Mouse (Mus musculus) retina, embryonic 14.5 days (tissue): ENCODE measurements at regions not wholly inside any gene's neighbourhood (a gene's known extent, or its start where the extent isn't known, plus 50 kb on each side); places are given as distances from the start of the nearest gene placed in this dataset.
"Not testable (repeated sequence)": the region's sequence is repeated elsewhere in the genome, so short reads cannot be mapped to it uniquely, and the experiment has no call there.

Source experiments
- DNase-seq: peaks from one replicate; pipeline ENCODE4 v3.0.0-alpha.2; 2015; ENCODE audit warnings: low spot score

DNA sequence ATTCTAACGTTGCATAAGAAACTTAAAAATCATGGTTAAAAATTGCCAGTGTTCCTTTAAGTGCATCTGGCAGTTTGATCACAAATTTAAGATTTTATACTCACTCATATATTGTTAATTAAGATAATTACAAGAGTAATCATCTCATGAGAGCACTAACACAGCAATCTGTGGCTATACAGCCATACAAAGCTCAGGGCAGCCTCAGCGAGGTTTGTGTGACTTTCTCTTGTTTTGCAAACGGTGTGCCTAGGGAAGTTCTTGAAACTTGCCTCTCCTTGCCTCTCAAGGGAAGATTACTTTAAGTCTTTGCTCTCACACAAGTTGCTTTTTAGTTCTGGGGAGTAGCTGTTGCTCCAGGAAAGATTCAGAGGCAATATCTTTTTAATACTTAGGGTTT lies 58.1 kb upstream of the Slc1a4 start:
- no peak for DNase-seq

DNA sequence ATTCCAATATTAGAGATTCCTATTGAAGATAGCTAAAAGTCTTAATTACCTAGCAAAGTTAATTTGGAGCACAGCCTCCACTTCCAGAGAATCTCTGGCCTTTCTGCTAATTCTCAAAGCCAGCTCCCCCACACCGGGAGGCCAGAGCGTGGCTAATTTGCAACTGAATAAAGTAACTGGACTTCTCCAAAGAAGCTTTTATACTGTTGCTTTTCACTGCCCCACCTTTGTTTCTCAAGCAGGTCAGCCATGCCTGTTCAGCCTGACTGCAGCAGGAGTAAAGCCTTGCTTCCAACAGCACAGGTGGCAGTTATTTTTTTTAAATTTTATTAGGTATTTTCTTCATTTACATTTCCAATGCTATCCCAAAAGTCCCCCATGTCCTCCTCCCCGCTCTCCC lies 60.8 kb upstream of the Slc1a4 start:
- DNase-seq, result not testable (repeated sequence)

DNA sequence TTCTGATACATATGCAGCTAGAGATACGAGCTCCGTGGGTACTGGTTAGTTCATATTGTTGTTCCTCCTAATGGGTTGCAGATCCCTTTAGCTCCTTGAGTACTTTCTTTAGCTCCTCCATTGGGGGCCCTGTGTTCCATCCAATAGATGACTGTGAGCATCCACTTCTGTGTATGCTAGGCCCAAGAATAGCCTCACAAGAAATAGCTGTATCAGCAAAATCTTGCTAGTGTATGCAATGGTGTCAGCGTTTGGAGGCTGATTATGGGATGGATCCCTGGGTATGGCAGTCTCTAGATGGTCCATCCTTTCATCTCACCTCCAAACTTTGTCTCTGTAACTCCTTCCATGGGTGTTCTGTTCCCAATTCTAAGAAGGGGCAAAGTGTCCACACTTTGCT lies 61.3 kb upstream of the Slc1a4 start:
- not testable (repeated sequence) for DNase-seq

GRCm38 (mm10) chr11:20395848-20396203 lies 63.3 kb upstream of the Slc1a4 start:
- DNase-seq, result no peak

DNA sequence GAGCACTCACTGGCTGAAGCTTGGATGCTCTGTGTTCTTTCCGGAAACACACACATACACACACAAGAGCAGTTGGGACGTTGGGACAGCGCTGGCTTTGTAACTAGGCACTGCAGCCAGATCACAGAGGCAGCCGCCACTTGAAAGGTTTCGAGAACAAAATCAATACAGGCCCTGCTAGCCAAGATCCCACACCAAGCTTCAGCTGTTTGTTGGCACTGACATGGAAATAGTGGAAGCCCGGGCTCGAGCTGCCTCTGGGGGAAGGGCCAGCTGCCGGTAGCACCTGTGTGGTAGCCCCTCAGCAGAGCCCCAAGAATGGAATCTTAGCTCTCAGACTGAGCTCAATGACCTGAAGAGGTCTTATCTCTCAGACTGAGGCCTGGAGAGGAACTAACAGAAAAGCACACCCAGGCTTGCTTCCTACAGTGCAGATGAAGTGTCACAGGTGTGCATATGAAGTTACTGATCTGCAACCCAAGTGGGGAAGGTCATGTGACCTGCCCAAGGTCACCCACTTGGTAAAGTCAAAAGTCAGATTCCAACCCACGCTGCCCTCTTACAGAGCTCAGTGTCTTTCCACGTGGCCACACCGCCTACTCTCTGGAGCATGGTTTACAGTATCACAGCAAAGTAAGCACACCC lies 63.8 kb upstream of the Slc1a4 start:
- no peak for DNase-seq

DNA sequence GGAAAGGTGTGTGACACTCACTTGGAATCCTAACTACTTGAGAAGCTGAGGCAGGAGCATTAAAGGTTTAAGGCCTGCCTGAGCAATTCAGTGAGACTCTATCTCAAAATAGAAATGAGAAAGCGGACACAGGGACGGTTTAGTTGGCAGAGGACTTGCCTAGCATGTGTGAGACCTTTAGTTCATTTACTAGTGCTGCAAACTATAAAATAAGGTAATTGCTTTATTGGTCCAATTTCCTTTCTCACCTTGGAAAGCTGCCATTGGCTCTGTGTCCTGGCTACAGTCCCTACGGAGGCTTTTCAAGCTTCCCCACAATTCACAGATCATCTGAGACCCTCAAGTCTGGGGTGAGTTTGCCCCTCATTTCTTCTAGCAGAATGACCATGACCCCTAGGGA lies 64.4 kb upstream of the Slc1a4 start:
- DNase-seq, result no peak

GRCm38 (mm10) chr11:20400302-20401234 lies 68.1 kb upstream of the Slc1a4 start:
- peak; percentile 95 for DNase-seq

- DNase-seq, result no peak
These were observed 70.9 kb upstream of the Slc1a4 start for GRCm38 (mm10) chr11:20403456-20403855.

- no peak for DNase-seq
These were observed 72.0 kb upstream of the Slc1a4 start for GRCm38 (mm10) chr11:20404476-20404875.

GRCm38 (mm10) chr11:20418141-20418540 lies 85.6 kb upstream of the Slc1a4 start:
- no peak for DNase-seq

GRCm38 (mm10) chr11:20420876-20421275 lies 88.4 kb upstream of the Slc1a4 start:
- DNase-seq, result no peak

DNA sequence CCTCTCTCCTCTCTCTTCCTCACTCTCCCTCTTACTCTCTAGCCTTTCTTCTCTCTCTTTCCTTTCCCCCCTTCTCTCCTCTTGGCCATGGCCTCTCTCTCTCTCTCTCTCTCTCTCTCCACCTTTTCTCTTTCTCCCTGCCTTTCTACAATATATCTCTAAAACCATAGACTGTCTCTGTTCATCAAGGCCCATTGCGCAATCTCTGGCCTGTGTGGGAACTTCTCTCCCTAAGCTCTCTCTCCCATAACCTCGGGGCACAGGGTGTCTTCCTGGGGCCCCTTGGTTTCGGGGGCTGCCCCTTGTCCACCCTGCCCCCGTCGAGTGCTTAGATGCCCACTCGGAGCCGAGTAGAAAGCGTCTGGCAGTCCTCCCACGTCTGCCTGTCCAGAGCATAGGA lies 103.5 kb upstream of the Slc1a4 start:
- no peak for DNase-seq

GRCm38 (mm10) chr11:20442476-20442875 lies 100.6 kb upstream of the Sertad2 start:
- DNase-seq, result no peak

- DNase-seq, result peak; percentile 48
These were observed 97.8 kb upstream of the Sertad2 start for GRCm38 (mm10) chr11:20445061-20445902.

DNA sequence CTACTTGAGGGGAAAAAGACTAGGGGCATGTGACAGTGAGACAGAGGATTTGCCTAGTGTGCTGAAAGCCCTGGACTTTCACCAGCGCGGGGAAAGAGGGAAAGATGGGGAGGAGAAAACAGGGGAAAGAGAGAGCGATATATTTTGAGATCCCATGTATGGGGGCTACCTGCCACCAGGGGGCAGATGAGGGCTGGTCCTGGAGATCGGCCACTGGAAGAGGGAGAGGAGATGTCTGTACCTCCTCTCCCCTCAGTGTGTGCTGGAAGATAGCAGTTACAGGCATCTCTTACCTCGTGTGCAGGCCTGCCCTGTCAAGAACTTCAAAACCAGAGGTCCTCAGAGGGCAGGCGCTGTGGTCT lies 97.2 kb upstream of the Sertad2 start:
- peak; percentile 86 for DNase-seq

DNA sequence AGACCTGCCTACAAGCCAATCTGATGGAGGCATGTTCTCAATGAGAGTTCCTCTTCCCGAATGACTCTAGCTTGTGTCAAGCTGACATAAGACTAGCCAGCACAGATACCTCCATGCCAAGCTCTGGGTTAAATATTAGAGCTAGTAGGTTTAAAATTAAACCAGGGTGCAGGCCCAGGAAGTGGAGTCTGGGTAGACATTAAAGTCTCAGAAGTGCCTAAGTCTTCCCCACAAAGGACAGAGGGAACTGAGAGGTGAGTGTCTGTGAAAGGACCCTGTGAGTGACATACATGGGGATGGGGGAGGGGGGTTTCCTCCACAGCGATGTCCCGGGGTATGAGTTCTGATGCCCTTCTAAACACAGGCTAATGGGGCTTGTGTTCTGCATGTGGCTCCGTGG lies 90.2 kb upstream of the Sertad2 start:
- DNase-seq, result no peak

- DNase-seq, result no peak
These were observed 89.3 kb upstream of the Sertad2 start for GRCm38 (mm10) chr11:20453786-20454185.

GRCm38 (mm10) chr11:20455085-20455864 lies 87.8 kb upstream of the Sertad2 start:
- peak; percentile 89 for DNase-seq

- DNase-seq, result peak; percentile 66
These were observed 87.0 kb upstream of the Sertad2 start for GRCm38 (mm10) chr11:20455865-20456648.

- DNase-seq, result no peak
These were observed 83.9 kb upstream of the Sertad2 start for GRCm38 (mm10) chr11:20459140-20459539.

DNA sequence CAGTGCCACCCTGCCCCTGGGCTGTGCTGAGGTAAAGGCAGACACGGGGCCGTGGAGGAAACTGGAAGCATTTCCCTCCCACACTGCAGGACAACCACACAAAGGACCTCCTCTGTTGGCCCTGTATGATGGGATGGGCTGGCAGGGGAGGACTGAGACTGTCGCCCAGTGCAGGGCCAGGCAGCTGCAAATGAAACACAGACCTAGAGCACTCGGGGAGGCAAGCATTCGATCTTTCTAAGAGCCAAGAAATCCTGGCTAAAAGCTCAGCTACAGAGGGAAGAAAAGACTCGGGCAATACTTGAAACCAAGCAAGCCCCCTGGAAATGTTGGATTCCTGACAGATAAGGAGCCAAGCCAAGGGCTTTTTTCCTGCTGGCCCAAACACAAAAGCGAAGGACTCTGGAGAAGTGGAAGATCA lies 82.5 kb upstream of the Sertad2 start:
- DNase-seq, result no peak
